Mouse (Mus musculus) G1E (cell line): ENCODE measurements around the gene Plxna2.

Source experiments
- CTCF ChIP-seq: IDR thresholded peaks from 2 replicates; pipeline ENCODE4 v1.5.1; 2012; ENCODE audit warnings: low read depth, low read length, inconsistent platforms, mixed read lengths
- GATA1 ChIP-seq: IDR thresholded peaks from 2 replicates; pipeline ENCODE4 v1.6.1; 2012; ENCODE audit warnings: borderline replicate concordance, low read length, inconsistent platforms, mixed read lengths
- POLR2AphosphoS5 ChIP-seq: IDR thresholded peaks from 2 replicates; pipeline ENCODE4 v1.6.1; 2012; ENCODE audit warnings: low read depth, low read length, inconsistent platforms; ENCODE audit not compliant: insufficient replicate concordance
- TAL1 ChIP-seq: conservative IDR thresholded peaks from 2 replicates; pipeline ENCODE4 v1.6.1; 2012; ENCODE audit warnings: low read depth, low read length, inconsistent platforms, mixed read lengths

DNA sequence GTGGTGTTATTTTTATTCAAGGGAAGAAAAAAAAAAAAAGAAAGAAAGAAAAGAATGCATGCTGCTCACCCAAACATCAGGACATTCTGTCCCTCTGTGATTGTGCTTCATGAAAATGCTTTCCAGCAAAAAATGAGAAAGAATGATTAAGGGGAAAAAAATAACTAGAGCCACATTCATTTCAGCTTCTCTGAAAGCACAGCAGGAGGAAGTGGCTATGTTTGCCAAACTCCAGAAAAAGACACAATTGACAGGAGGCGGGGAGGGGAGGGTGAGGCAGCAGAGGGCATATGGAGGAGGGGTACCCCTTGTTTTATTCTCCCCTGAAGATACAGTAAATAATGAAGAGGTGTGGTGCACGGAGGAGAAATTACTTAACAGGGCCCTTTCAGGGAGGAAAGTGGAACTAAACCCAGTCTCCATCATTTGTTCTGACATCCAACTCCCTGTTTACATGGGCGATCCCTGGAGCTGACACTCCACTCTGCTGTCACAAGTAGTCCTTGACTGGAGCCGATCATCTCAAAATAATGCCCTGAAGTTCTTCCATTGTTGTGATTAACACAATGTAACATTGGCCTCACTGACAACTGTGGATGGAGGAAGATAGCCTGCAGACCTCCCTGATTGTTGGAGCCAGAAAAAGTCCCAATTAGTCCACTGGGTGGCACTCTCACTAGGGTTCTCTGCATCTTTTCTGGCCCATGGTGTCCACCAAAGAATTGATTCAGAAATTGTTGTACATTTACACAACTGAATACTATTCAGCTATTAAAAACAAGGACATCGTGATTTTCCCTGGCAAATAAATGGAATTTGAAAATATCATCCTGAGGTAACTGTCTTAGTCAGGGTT is 10.4 kb upstream of the Plxna2 start:
- no peak for TF ChIP-seq CTCF
- no peak for TF ChIP-seq GATA1
- no peak for TF ChIP-seq POLR2AphosphoS5
- no peak for TF ChIP-seq TAL1
